Comparison of ENCODE assay signal across 9 mouse cellular contexts in genomic region chr3:148989818-148990530, GRCm38 (mm10). TPM values are rescaled to one million over a fixed set of nuclear protein-coding genes. Genes with fewer than 3 reads are reported as not detected.
DNase-seq lines count a peak whose midpoint lies in the region; ATAC-seq and TF ChIP-seq lines count a peak whose summit lies in the region.
"Had no signal": no experiment of that assay in that cellular context is flagged by ENCODE, and none has a peak within 500 bp of the region (broad histone marks: within the 10 kb centered on the region; RNA-seq: fewer than 3 reads in every experiment).

No protein-coding gene starts in this region.

- H3K4me2 ChIP-seq in intestine, embryonic 16.5 days (ENCODE audit: low read depth, low read length), result peak overlapping the region; percentile 87
- peak overlapping the region; percentile 71 for H3K4me2 ChIP-seq in limb, embryonic 14.5 days (replicated peaks; ENCODE audit: low read depth, low read length, severe bottlenecking)

- no peaks in the 10 kb centered on the region for H3K9me3 ChIP-seq in intestine, embryonic 16.5 days (ENCODE audit: control insufficient read depth, low read length)
- H3K9me3 ChIP-seq in limb, embryonic 14.5 days (ENCODE audit: control insufficient read depth, low read length), result no peaks in the 10 kb centered on the region

- H3K9ac ChIP-seq in intestine, embryonic 16.5 days (ENCODE audit: low read depth, low read length), result peak overlapping the region; percentile 96
- peak overlapping the region; percentile 99 for H3K9ac ChIP-seq in limb, embryonic 14.5 days (ENCODE audit: low read depth, low read length, severe bottlenecking)

- under 1% methylated on average over 61 of the region's 68 CpGs for WGBS in intestine, embryonic 16.5 days
- WGBS in limb, embryonic 14.5 days, result 0% methylated on average over 28 of the region's 68 CpGs

- ATAC-seq in granulocyte monocyte progenitor cell, adult 5-6 weeks (replicated peaks; ENCODE audit: poor library complexity, severe bottlenecking), result peak; percentile 8
- peak; percentile 69 for ATAC-seq in intestine, embryonic 16.5 days
- peak; percentile 70 for ATAC-seq in limb, embryonic 14.5 days (ENCODE audit: low FRiP score, low read depth)
- 0 out of 2 replicates have a peak, but pooled peaks have one; percentile 16 for ATAC-seq in monocyte, adult 5-6 weeks (replicated peaks; ENCODE audit: insufficient number of reproducible peaks, low FRiP score, low TSS enrichment, poor library complexity, severe bottlenecking)

- peak; percentile 21 for DNase-seq in layer of hippocampus, adult 11-12 months (ENCODE audit: low spot score)
- DNase-seq in layer of hippocampus, adult 9-10 months (ENCODE audit: low spot score), result no peak
- DNase-seq in embryo, embryonic 10.5 days (ENCODE audit: low spot score), result peak; percentile 81
- peak; percentile 86 for DNase-seq in limb, embryonic 14.5 days (ENCODE audit: low spot score)
- peak; percentile 57 for DNase-seq in testis, postnatal 14 days (ENCODE audit: low spot score)

- H3K27ac ChIP-seq in intestine, embryonic 16.5 days (ENCODE audit: low read length), result peak overlapping the region; percentile 100
- peak overlapping the region; percentile 100 for H3K27ac ChIP-seq in limb, embryonic 14.5 days (replicated peaks; ENCODE audit: low read depth, low read length)

- H3K4me3 ChIP-seq in intestine, embryonic 16.5 days (ENCODE audit: low read length), result peak overlapping the region; percentile 93
- H3K4me3 ChIP-seq in limb, embryonic 14.5 days (replicated peaks; ENCODE audit: low read length), result peak overlapping the region; percentile 96

- no peak for TF ChIP-seq POLR2A in limb, embryonic 14.5 days (IDR thresholded peaks at IDR 0.05; ENCODE audit: borderline replicate concordance, extremely low read depth, insufficient read depth, insufficient read length)

- no peaks in the 10 kb centered on the region for H3K27me3 ChIP-seq in intestine, embryonic 16.5 days (replicated peaks; ENCODE audit: control insufficient read depth, insufficient read depth, low read length)
- no peaks in the 10 kb centered on the region for H3K27me3 ChIP-seq in limb, embryonic 14.5 days (ENCODE audit: control insufficient read depth, insufficient read depth, low read length)

- peaks cover 9% of the 10 kb centered on the region; the same call in 1 of the 2 replicates for H3K4me1 ChIP-seq in intestine, embryonic 16.5 days (ENCODE audit: control insufficient read depth, insufficient read depth, low read length)
- peaks cover 11% of the 10 kb centered on the region for H3K4me1 ChIP-seq in limb, embryonic 14.5 days (ENCODE audit: control insufficient read depth, insufficient read depth, low read length)

- no peaks in the 10 kb centered on the region for H3K36me3 ChIP-seq in intestine, embryonic 16.5 days (ENCODE audit: control insufficient read depth, insufficient read depth, low read length)
- H3K36me3 ChIP-seq in limb, embryonic 14.5 days (ENCODE audit: control insufficient read depth, insufficient read depth, low read length), result no peaks in the 10 kb centered on the region
- H3K36me3 ChIP-seq: G1E had no signal

RNA-seq across cellular contexts. Expression of gene Adgrl2, which starts 0.4 kb away (rescaled TPM):
- total RNA-seq in granulocyte monocyte progenitor cell, adult 5-6 weeks (2014; fragmentation: Nextera tagmentation), result 5.7 and 10.0 TPM in 2 replicates
- total RNA-seq in granulocyte monocyte progenitor cell, adult 5-6 weeks (2017), result 4.2 and 4.6 TPM in 2 replicates
- 24.4 and 26.8 TPM in 2 replicates for polyA plus RNA-seq in intestine, embryonic 16.5 days (2015; fragmentation: Nextera tagmentation; extraction: Ambion mirVana)
- polyA plus RNA-seq in limb, embryonic 14.5 days (2012; rRNA removed), result 147 and 174 TPM in 2 replicates
- polyA plus RNA-seq in limb, embryonic 14.5 days (2014; fragmentation: Nextera tagmentation; extraction: Ambion mirVana), result 119 and 141 TPM in 2 replicates
- total RNA-seq in monocyte, adult 5-6 weeks (2017), result 0.10 to 1.5 TPM (median 0.75 TPM) in 3 replicates
- polyA plus RNA-seq: G1E had no signal

Comparison
In these comparisons a context has a peak if more than half of its experiments do, and no peak if none do; other contexts are left out.
1. ATAC-seq: peak in every context shown above with its lines; median percentile 70 in limb, embryonic 14.5 days; 69 in intestine, embryonic 16.5 days; 16 in monocyte, adult 5-6 weeks; 8 in granulocyte monocyte progenitor cell, adult 5-6 weeks.